Mouse (Mus musculus) cerebellum, adult 11-12 months (tissue): ENCODE results near the gene Rgmb.

ENCODE experiments used
- DNase-seq: peaks from one replicate; pipeline ENCODE4 v3.0.0; 2022

The Rgmb gene

GRCm38 (mm10) chr17:15821706-15822105 is 9.1 kb downstream of the Rgmb start:
- no peak for DNase-seq

- no peak for DNase-seq
These were observed 10.1 kb downstream of the Rgmb start for GRCm38 (mm10) chr17:15820761-15821160.

GRCm38 (mm10) chr17:15820146-15820545 is 10.7 kb downstream of the Rgmb start:
- no peak for DNase-seq

- DNase-seq, result no peak
These were observed 12.5 kb downstream of the Rgmb start for GRCm38 (mm10) chr17:15818372-15818771.

- no peak for DNase-seq
These were observed 13.2 kb downstream of the Rgmb start for GRCm38 (mm10) chr17:15817634-15818033.

GRCm38 (mm10) chr17:15817096-15817450 is 13.8 kb downstream of the Rgmb start:
- no peak for DNase-seq

- no peak for DNase-seq
These were observed 14.3 kb downstream of the Rgmb start for GRCm38 (mm10) chr17:15816379-15817095.

GRCm38 (mm10) chr17:15815312-15816018 is 15.4 kb downstream of the Rgmb start:
- no peak for DNase-seq

GRCm38 (mm10) chr17:15813658-15814212 is 17.1 kb downstream of the Rgmb start:
- DNase-seq, result no peak

- no peak for DNase-seq
These were observed 18.6 kb downstream of the Rgmb start for GRCm38 (mm10) chr17:15812136-15812778.

GRCm38 (mm10) chr17:15809949-15810348 is 20.9 kb downstream of the Rgmb start:
- DNase-seq, result no peak

- DNase-seq, result no peak
These were observed 22.1 kb downstream of the Rgmb start for GRCm38 (mm10) chr17:15808468-15809374.

GRCm38 (mm10) chr17:15808015-15808414 is 22.8 kb downstream of the Rgmb start:
- DNase-seq, result no peak

GRCm38 (mm10) chr17:15807295-15807984 is 23.4 kb downstream of the Rgmb start:
- no peak for DNase-seq

- no peak for DNase-seq
These were observed 26.6 kb downstream of the Rgmb start for GRCm38 (mm10) chr17:15804008-15804812.

GRCm38 (mm10) chr17:15799195-15799793 is 31.5 kb downstream of the Rgmb start:
- DNase-seq, result no peak

- no peak for DNase-seq
These were observed 40.1 kb downstream of the Rgmb start for GRCm38 (mm10) chr17:15790716-15791115.

GRCm38 (mm10) chr17:15787036-15787435 is 43.8 kb downstream of the Rgmb start:
- DNase-seq, result no peak

- no peak for DNase-seq
These were observed 52.9 kb downstream of the Rgmb start for GRCm38 (mm10) chr17:15777979-15778378.

- DNase-seq, result no peak
These were observed 54.5 kb downstream of the Rgmb start for GRCm38 (mm10) chr17:15776349-15776748.
